Mouse (Mus musculus) midbrain, embryonic 16.5 days (tissue): ENCODE data around the gene Rab3d. TPM values are rescaled to one million over a fixed set of nuclear protein-coding genes. Genes with fewer than 3 reads are reported as not detected.
"Not testable (repeated sequence)": the region's sequence is repeated elsewhere in the genome, so short reads cannot be mapped to it uniquely, and the experiment has no call there.

Experiments
- ATAC-seq: fragments of 200-750 bp; cut with Nextera tagmentation; 2 replicates; pipeline ENCODE4 v1.8.0; 2017; ENCODE audit warnings: moderate TSS enrichment
- H3K27ac ChIP-seq: fragments of 300-500 bp; sonication (generic); 2 replicates; pipeline ENCODE4 v1.5.1; 2014; ENCODE audit warnings: mild to moderate bottlenecking, low read length, mixed read lengths
- H3K27me3 ChIP-seq: fragments of 300-500 bp; sonication (generic); 2 replicates; pipeline ENCODE4 v1.6.1; 2014; ENCODE audit warnings: low read depth, low read length, mixed read lengths; ENCODE audit not compliant: control insufficient read depth, insufficient read depth
- H3K36me3 ChIP-seq: fragments of 300-500 bp; sonication (generic); 2 replicates; pipeline ENCODE4 v1.6.1; 2014; ENCODE audit warnings: mild to moderate bottlenecking, low read length, moderate library complexity, mixed read lengths; ENCODE audit not compliant: control insufficient read depth, insufficient read depth
- H3K4me1 ChIP-seq: fragments of 300-500 bp; sonication (generic); 2 replicates; pipeline ENCODE4 v1.6.1; 2014; ENCODE audit warnings: mild to moderate bottlenecking, low read length, mixed read lengths; ENCODE audit not compliant: control insufficient read depth, insufficient read depth
- H3K4me2 ChIP-seq: fragments of 300-500 bp; sonication (generic); 2 replicates; pipeline ENCODE4 v1.6.1; 2014; ENCODE audit warnings: mild to moderate bottlenecking, low read length, mixed read lengths
- H3K4me3 ChIP-seq: fragments of 300-500 bp; sonication (generic); 2 replicates; pipeline ENCODE4 v1.5.1; 2014; ENCODE audit warnings: low read depth, mild to moderate bottlenecking, low read length, moderate library complexity, mixed read lengths
- H3K9ac ChIP-seq: fragments of 300-500 bp; sonication (generic); 2 replicates; pipeline ENCODE4 v1.6.1; 2014; ENCODE audit warnings: low read depth, low read length, mixed read lengths
- H3K9me3 ChIP-seq: fragments of 300-500 bp; sonication (generic); replicated peaks from 2 replicates; pipeline ENCODE4 v1.6.1; 2014; ENCODE audit warnings: mild to moderate bottlenecking, low read length, mixed read lengths; ENCODE audit not compliant: control insufficient read depth, poor library complexity, severe bottlenecking
- WGBS: fragments of 180-500 bp; shearing (Covaris S2); extraction: QIAGEN DNeasy Blood & Tissue Kit; methylation state at CpG from one replicate; pipeline ENCODE4 v1.1.7; 2014; 5-methylcytosine and 5-hydroxymethylcytosine counted together
- polyA plus RNA-seq: library from polyadenylated mRNA; unstranded; fragments of >200 nt; fragmentation: Nextera tagmentation; extraction: Ambion mirVana; gene quantifications from 2 replicates; pipeline ENCODE4 v1.2.1, GENCODE M21; 2015

Gene Rab3d
- polyA plus RNA-seq, 1 experiment from 2014 or later, result 19.9 TPM

GRCm38 (mm10) chr9:21904031-21904430 is 14.0 kb downstream of the Rab3d start:
- Histone ChIP-seq H3K4me2 (no peak overlapping the region), H3K4me3 (no peak overlapping the region), H3K9me3 (no peaks in the 10 kb centered on the region), H3K9ac (no peak overlapping the region), H3K27ac (no peak overlapping the region), H3K36me3 (no peaks in the 10 kb centered on the region), H3K4me1 (peaks cover 6% of the 10 kb centered on the region; the same call in 1 of the 2 replicates), H3K27me3 (no peaks in the 10 kb centered on the region; the same call in none of the 2 replicates)
- WGBS, result 92% methylated on average over 4 of the region's 4 CpGs
- no peak for ATAC-seq

- peak; percentile 92 for ATAC-seq
- Histone ChIP-seq H3K27ac (peak overlapping the region; percentile 25), H3K36me3 (no peaks in the 10 kb centered on the region)
Measured at GRCm38 (mm10) chr9:21901223-21901820, 16.7 kb downstream of the Rab3d start.

GRCm38 (mm10) chr9:21889229-21889628 is 28.8 kb downstream of the Rab3d start:
- H3K4me3 ChIP-seq, result no peak overlapping the region
- no peak overlapping the region for H3K9ac ChIP-seq
- no peaks in the 10 kb centered on the region for H3K27me3 ChIP-seq
- no peaks in the 10 kb centered on the region for H3K9me3 ChIP-seq
- no peaks in the 10 kb centered on the region for H3K36me3 ChIP-seq
- ATAC-seq, result no peak
- no peak overlapping the region for H3K4me2 ChIP-seq
- WGBS, result 68% methylated on average over 3 of the region's 3 CpGs
- H3K4me1 ChIP-seq, result no peaks in the 10 kb centered on the region
- no peak overlapping the region for H3K27ac ChIP-seq

More at GRCm38 (mm10) chr9:21901223-21901820, 16.7 kb downstream of the Rab3d start:
- Histone ChIP-seq H3K27me3 (no peaks in the 10 kb centered on the region; the same call in none of the 2 replicates), H3K4me2 (peak overlapping the region; percentile 53), H3K9me3 (no peaks in the 10 kb centered on the region), H3K9ac (peak overlapping the region; percentile 61; the same call in 1 of the 2 replicates), H3K4me3 (peak overlapping the region; percentile 47), H3K4me1 (peaks cover 6% of the 10 kb centered on the region; the same call in 1 of the 2 replicates)
- WGBS, result 15% methylated on average over 10 of the region's 10 CpGs

DNA sequence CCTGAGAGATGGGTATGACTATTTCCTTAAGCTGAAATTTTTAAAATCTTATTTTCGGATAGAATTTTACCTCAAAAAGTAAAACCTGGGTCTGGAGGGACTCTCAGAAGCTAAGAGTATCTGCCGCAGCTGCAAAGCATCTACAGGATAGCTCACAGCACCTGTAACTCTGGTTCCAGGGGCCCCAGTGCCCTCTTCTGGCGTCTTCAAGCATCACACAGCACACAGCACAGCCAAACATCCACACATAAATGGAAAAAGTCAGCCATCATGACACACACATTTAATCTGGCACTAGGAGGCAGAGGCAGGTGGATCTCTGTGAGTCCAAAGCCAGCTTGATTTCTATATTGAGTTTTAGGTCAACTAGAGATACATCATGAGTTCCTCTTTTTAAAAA is 41.4 kb downstream of the Rab3d start:
- Histone ChIP-seq H3K27me3 (no peaks in the 10 kb centered on the region; the same call in 1 of the 2 replicates), H3K27ac (no peak overlapping the region), H3K36me3 (no peaks in the 10 kb centered on the region), H3K9me3 (no peaks in the 10 kb centered on the region), H3K9ac (no peak overlapping the region), H3K4me3 (no peak overlapping the region), H3K4me2 (no peak overlapping the region), H3K4me1 (no peaks in the 10 kb centered on the region)
- WGBS, result 61% methylated on average over 3 of the region's 3 CpGs
- ATAC-seq, result no peak

DNA sequence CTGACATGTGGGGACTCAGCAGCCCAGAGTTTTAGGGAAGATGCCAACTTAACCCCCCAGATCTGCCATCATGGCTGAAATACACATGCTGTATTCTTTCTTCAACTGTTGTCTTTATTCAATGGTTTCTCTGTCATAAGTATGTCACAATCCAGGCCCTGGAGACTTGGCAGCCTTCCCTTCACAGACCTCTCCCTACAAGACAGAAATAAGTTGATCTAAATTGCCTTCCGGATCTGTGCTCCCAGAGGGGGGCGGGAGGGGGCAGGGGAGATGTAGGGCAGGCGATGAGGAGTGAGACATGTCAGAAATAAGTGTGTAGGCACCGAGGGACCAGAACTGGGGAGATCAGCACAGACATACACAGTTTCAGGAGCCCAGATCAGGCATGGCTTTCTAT is 45.8 kb downstream of the Rab3d start:
- H3K4me2 ChIP-seq, result no peak overlapping the region
- no peaks in the 10 kb centered on the region for H3K9me3 ChIP-seq
- no peak for ATAC-seq
- no peak overlapping the region for H3K27ac ChIP-seq
- H3K4me3 ChIP-seq, result no peak overlapping the region
- no peaks in the 10 kb centered on the region for H3K36me3 ChIP-seq
- no peaks in the 10 kb centered on the region; the same call in 1 of the 2 replicates for H3K27me3 ChIP-seq
- 65% methylated on average over 4 of the region's 4 CpGs for WGBS
- H3K4me1 ChIP-seq, result no peaks in the 10 kb centered on the region
- no peak overlapping the region for H3K9ac ChIP-seq

DNA sequence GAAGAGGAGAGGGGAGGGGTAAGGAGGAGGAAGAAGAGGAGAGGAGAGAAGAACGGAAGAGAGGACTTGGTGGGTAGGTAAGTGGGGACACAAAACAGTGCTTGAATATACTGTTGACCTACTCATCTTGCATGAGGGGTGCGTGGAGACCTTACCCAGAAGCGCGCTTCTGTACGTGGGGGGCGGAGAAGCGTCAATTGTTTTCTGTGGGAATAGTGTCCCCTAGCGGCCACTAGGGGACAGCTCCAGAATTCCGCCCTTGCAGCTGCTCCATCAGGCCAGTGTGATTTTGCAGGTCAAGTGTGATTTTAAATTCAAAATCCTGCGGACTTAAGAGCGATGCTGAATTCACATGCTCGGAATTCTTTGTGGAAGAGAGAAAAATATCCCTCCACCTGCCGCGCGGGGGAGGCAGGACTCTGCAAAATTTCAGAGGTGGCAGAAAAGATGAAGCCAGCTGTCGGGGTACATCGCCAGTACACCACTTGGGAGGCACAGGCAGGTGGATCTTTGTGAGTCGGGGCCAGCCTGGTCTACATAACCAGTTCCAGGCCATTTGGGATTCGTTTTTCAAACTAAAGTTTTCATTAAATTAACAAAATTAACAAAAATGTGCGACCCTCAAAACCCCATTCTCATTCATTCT is 47.0 kb downstream of the Rab3d start:
- peak; percentile 68 for ATAC-seq
- no peak overlapping the region for H3K27ac ChIP-seq
- H3K4me3 ChIP-seq, result peak overlapping the region; percentile 24
- peak overlapping the region; percentile 26 for H3K9ac ChIP-seq
- H3K27me3 ChIP-seq, result no peaks in the 10 kb centered on the region; the same call in 1 of the 2 replicates
- WGBS, result 13% methylated on average over 20 of the region's 20 CpGs
- no peaks in the 10 kb centered on the region for H3K9me3 ChIP-seq
- H3K36me3 ChIP-seq, result no peaks in the 10 kb centered on the region
- peak overlapping the region; percentile 53 for H3K4me2 ChIP-seq
- no peaks in the 10 kb centered on the region for H3K4me1 ChIP-seq

DNA sequence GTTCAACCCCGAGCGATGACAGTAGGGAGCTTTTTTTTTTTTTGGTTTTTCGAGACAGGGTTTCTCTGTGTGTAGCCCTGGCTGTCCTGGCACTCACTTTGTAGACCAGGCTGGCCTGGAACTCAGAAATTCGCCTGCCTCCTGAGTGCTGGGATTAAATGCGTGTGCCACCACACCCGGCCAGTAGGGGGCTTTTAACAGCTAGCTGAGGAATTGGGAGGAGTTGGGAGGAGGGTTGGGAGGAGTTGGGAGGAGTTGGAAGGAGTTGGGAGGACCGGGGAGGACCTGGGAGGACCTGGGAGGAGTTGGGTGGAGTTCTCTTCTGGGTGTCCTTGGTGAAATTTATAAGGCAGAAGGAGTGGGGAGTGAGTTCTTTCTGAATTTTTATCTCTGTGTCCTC is 48.7 kb downstream of the Rab3d start:
- H3K4me2 ChIP-seq, H3K27me3 ChIP-seq, H3K4me1 ChIP-seq, H3K4me3 ChIP-seq, H3K36me3 ChIP-seq, ATAC-seq, H3K9ac ChIP-seq, H3K27ac ChIP-seq, H3K9me3 ChIP-seq: not testable (repeated sequence)
- 62% methylated on average over 7 of the region's 7 CpGs for WGBS

- Histone ChIP-seq H3K27me3 (no peaks in the 10 kb centered on the region; the same call in 1 of the 2 replicates), H3K27ac (no peak overlapping the region), H3K9me3 (no peaks in the 10 kb centered on the region), H3K4me3 (no peak overlapping the region), H3K9ac (no peak overlapping the region), H3K4me1 (no peaks in the 10 kb centered on the region), H3K36me3 (no peaks in the 10 kb centered on the region), H3K4me2 (no peak overlapping the region)
- no peak for ATAC-seq
- 82% methylated on average over 3 of the region's 3 CpGs for WGBS
Measured at GRCm38 (mm10) chr9:21867726-21868125, 50.3 kb downstream of the Rab3d start.

DNA sequence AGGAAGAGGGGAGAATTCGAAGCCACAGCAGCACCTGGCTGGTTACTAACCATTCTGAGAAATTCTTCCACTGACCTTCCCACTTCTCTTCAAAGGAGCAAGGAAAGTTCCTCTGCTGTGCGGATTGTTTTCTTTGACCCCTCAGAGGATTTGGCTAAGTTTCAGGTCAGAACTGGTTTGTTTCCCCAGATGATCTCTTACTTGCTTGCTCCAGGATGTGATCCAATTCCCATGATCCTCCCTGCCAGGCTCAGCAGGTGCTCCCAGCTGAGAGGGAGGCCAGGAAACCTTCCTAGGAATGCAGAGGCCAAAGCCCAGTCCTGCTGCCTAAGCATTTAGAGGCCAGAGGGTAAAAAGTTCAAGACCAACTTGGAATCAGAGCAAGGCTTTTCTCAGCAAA is 51.4 kb downstream of the Rab3d start:
- Histone ChIP-seq H3K4me1 (no peaks in the 10 kb centered on the region), H3K9ac (no peak overlapping the region), H3K9me3 (no peaks in the 10 kb centered on the region), H3K36me3 (no peaks in the 10 kb centered on the region), H3K4me3 (no peak overlapping the region), H3K27ac (no peak overlapping the region), H3K4me2 (no peak overlapping the region), H3K27me3 (no peaks in the 10 kb centered on the region)
- ATAC-seq, result no peak
- 70% methylated on average over 2 of the region's 2 CpGs for WGBS
